Mouse (Mus musculus): ENCODE measurements around the gene Stx8.

DNA sequence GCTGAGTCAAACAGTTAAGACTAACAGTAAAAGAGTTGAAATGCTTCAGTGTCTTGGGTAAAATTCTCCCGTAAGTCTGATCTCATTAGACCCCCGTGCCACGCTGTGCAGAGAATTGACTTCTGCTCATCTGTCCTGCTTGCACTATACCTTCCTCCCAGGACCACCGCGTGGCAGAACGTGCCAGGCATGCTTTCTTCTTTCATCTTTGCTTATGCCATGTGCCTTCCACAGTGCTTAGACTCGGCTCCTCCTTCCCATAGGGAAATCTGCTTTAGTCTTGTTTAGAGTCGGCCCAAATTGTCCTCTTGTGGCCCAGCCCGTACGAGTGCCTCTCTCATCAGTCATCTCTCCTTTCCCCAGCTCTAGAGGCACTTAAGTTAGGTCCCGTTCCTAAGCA lies 1.8 kb downstream of the Stx8 start:
- no peak for TF ChIP-seq POLR2A (IDR thresholded peaks at IDR 0.05; ENCODE audit: low read depth, low read length)
- TF ChIP-seq CTCF (IDR thresholded peaks at IDR 0.05; ENCODE audit: borderline replicate concordance, insufficient read depth, low read length) = no peak
